Mouse (Mus musculus) erythroblast, embryonic 14.5 days (primary cell): Measurements from ENCODE around the gene Chad. TPM values are rescaled to one million over a fixed set of nuclear protein-coding genes. Genes with fewer than 3 reads are reported as not detected.

Experiments
- H3K27me3 ChIP-seq: 2 replicates; pipeline ENCODE4 v1.6.1; 2012; ENCODE audit warnings: inconsistent platforms; ENCODE audit not compliant: control insufficient read depth
- H3K36me3 ChIP-seq: 2 replicates; pipeline ENCODE4 v1.6.1; 2012; ENCODE audit warnings: mild to moderate bottlenecking, inconsistent platforms; ENCODE audit not compliant: control insufficient read depth
- H3K4me1 ChIP-seq: 2 replicates; pipeline ENCODE4 v1.6.1; 2012; ENCODE audit warnings: inconsistent platforms; ENCODE audit not compliant: control insufficient read depth
- H3K4me3 ChIP-seq: replicated peaks from 2 replicates; pipeline ENCODE3; 2012; ENCODE audit warnings: moderate library complexity, mild to moderate bottlenecking, inconsistent platforms
- H3K9me3 ChIP-seq: 2 replicates; pipeline ENCODE4 v1.6.1; 2012; ENCODE audit warnings: low read length, inconsistent platforms, mixed read lengths; ENCODE audit not compliant: control insufficient read depth
- GATA1 ChIP-seq: IDR thresholded peaks from 2 replicates; pipeline ENCODE4 v1.6.1; 2012; ENCODE audit warnings: low read length, inconsistent platforms, mixed read lengths
- TAL1 ChIP-seq: IDR thresholded peaks from 3 replicates; pipeline ENCODE4 v1.6.1; 2012; ENCODE audit warnings: low read length, inconsistent platforms, mixed read lengths
- polyA plus RNA-seq: library from polyadenylated mRNA; stranded (reverse); fragments of >175 nt; gene quantifications from 2 replicates; pipeline ENCODE4 v1.2.3, GENCODE M21; 2012

Chad gene
- polyA plus RNA-seq, 1 experiment: not detected

GRCm38 (mm10) chr11:94602356-94602955, 37.6 kb downstream of the Chad start:
- Histone ChIP-seq H3K9me3 (no peaks in the 10 kb centered on the region), H3K4me1 (peaks cover 8% of the 10 kb centered on the region), H3K36me3 (no peaks in the 10 kb centered on the region), H3K4me3 (no peak overlapping the region), H3K27me3 (peaks cover 18% of the 10 kb centered on the region)
- no peak for TF ChIP-seq TAL1
- TF ChIP-seq GATA1: no peak

DNA sequence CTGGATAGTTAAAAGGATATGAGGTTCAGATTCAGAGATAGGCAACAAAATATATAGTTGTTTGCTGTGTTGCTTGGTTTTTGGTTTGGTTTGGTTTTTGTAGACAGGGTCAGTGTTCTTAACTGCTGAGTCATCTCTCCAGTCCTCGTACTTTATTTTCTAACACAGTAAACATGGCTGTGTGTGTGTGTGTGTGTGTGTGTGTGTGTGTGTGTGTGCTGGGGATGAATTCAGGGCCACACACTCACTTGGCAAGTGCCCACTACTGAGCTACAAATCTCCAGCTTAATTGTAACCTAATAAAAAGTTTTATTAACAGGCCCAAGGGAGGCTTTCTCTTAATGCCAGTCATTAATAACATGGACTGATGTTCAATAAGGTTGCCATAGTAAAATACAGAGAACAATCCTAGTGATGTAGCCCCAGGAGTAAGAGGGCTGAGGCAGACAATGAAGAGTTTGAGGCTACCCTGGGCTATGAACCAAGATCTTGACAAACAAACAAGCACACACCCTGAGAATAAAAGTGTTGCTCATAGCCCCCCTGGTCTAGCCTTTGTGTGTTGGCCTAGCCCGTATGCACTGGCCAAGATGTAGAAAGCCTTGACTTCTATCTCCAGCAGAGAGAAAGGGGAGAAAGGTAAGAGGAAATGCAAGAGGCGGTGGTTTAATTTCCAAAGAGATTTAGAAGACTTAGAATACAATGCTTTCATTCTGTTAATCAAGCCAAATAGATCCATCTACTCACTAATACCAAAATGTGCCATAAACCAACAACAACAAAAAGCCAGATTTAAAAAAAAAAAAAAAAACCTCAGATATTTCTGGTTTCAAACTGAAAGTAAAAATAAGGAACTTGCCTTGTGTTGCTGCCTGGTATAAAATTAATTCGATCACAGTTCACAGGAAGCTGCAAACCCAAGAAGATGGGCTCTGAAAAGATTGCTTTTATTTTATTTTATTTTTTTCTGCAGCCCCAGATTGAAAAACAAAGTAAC, 46.2 kb downstream of the Chad start:
- Histone ChIP-seq H3K4me1 (no peaks in the 10 kb centered on the region), H3K36me3 (no peaks in the 10 kb centered on the region), H3K27me3 (peaks cover 9% of the 10 kb centered on the region), H3K9me3 (no peaks in the 10 kb centered on the region), H3K4me3 (no peak overlapping the region)
- TF ChIP-seq GATA1: no peak
- no peak for TF ChIP-seq TAL1

DNA sequence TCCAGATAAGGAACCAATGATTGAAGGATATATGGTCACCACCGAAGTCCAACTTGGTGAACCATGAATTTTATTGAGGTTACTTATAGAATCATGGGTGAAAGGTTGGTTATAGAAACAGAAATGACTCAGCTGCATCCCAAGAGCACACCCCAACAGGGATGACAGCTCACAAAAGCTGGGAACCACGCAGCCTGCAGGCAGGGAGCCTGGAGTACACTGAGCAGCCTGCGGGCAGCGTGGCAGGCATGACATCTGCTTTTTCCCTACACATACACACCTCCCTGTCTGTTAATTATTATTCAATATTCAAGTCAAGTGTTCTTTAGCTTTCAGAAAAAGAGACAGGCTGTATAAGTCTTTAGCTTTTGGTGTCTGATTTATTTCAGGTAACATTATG, 49.8 kb downstream of the Chad start:
- TF ChIP-seq GATA1 (no peak), TAL1 (no peak)
- H3K4me1 ChIP-seq: no peaks in the 10 kb centered on the region
- no peaks in the 10 kb centered on the region for H3K36me3 ChIP-seq
- H3K4me3 ChIP-seq: no peak overlapping the region
- H3K27me3 ChIP-seq: peaks cover 11% of the 10 kb centered on the region
- H3K9me3 ChIP-seq: no peaks in the 10 kb centered on the region

DNA sequence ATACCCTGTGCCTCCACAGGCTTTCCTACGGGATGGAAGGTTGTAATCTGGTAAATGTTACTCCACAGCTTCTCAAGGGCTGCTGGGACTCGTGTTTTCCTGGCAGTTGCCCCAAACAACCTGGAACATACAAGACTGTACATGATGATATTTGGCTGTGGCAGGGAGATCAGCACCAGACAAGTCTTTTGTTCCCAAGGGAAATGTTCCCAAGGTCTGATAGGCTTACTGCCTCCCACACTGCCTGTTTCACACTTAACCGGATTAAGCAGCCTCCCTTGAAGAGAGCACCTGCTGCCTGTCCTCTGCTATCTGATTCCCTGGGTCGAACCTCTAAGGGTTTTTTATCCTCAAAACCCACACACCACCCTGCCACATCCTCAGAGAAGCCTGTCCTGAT, 50.6 kb downstream of the Chad start:
- Histone ChIP-seq H3K4me3 (no peak overlapping the region), H3K9me3 (no peaks in the 10 kb centered on the region), H3K27me3 (peaks cover 11% of the 10 kb centered on the region), H3K36me3 (no peaks in the 10 kb centered on the region), H3K4me1 (no peaks in the 10 kb centered on the region)
- no peak for TF ChIP-seq TAL1
- TF ChIP-seq GATA1: no peak

GRCm38 (mm10) chr11:94617646-94618045, 52.8 kb downstream of the Chad start:
- TF ChIP-seq GATA1 (no peak), TAL1 (no peak)
- Histone ChIP-seq H3K4me1 (peaks cover 9% of the 10 kb centered on the region), H3K4me3 (no peak overlapping the region), H3K9me3 (no peaks in the 10 kb centered on the region), H3K36me3 (no peaks in the 10 kb centered on the region), H3K27me3 (peaks cover 11% of the 10 kb centered on the region)

Other genes starting within 250 kb of the Chad start
- gene Luc7l3, start 243.1 kb upstream of the Chad start, polyA plus RNA-seq: 3.7 and 5.2 TPM in 2 replicates
- 7.4 and 9.9 TPM in 2 replicates for gene Ankrd40, start 237.0 kb upstream of the Chad start, polyA plus RNA-seq
- gene Abcc3, start 172.1 kb upstream of the Chad start, polyA plus RNA-seq: 0.18 and 0.55 TPM in 2 replicates
- 10.3 and 14.4 TPM in 2 replicates for gene Cacna1g, start 90.8 kb upstream of the Chad start, polyA plus RNA-seq
- not detected in 2 replicates for gene Spata20, start 78.9 kb upstream of the Chad start, polyA plus RNA-seq
- not detected in 2 replicates for gene Epn3, start 65.1 kb upstream of the Chad start, polyA plus RNA-seq
- not detected in 2 replicates for gene Mycbpap, start 43.3 kb upstream of the Chad start, polyA plus RNA-seq
- 0.02 TPM in 1 of 2 replicates, not detected in the other for gene Rsad1, start 15.8 kb upstream of the Chad start, polyA plus RNA-seq
- gene Acsf2, start 36.8 kb downstream of the Chad start, polyA plus RNA-seq: 0.06 and 0.09 TPM in 2 replicates
- gene Lrrc59, start 64.7 kb downstream of the Chad start, polyA plus RNA-seq: 4.9 and 6.1 TPM in 2 replicates
- 10.9 and 14.7 TPM in 2 replicates for gene Mrpl27, start 88.7 kb downstream of the Chad start, polyA plus RNA-seq
- 0.99 and 1.4 TPM in 2 replicates for gene Eme1, start 88.9 kb downstream of the Chad start, polyA plus RNA-seq
- gene Xylt2, start 112.5 kb downstream of the Chad start, polyA plus RNA-seq: 0.33 and 0.37 TPM in 2 replicates
- 0.02 TPM in 1 of 2 replicates, not detected in the other for gene Gm11541, start 139.5 kb downstream of the Chad start, polyA plus RNA-seq
- gene Cdc34b, start 176.7 kb downstream of the Chad start, polyA plus RNA-seq: 0.07 TPM in 1 of 2 replicates, not detected in the other
- not detected in 2 replicates for gene Tmem92, start 217.7 kb downstream of the Chad start, polyA plus RNA-seq